Mouse (Mus musculus) hindbrain, embryonic 15.5 days (tissue): ENCODE measurements around the gene Acacb. TPM values are rescaled to one million over a fixed set of nuclear protein-coding genes. Genes with fewer than 3 reads are reported as not detected.

ENCODE experiments used
- ATAC-seq: fragments of 200-750 bp; cut with Nextera tagmentation; 2 replicates; pipeline ENCODE4 v1.8.0; 2017; ENCODE audit warnings: low read depth, moderate number of reproducible peaks, moderate TSS enrichment; ENCODE audit not compliant: low FRiP score
- H3K27ac ChIP-seq: fragments of 300-500 bp; sonication (generic); replicated peaks from 2 replicates; pipeline ENCODE4 v1.5.1; 2015; ENCODE audit warnings: mild to moderate bottlenecking, inconsistent platforms
- H3K27me3 ChIP-seq: fragments of 300-500 bp; sonication (generic); 2 replicates; pipeline ENCODE4 v1.6.1; 2015; ENCODE audit warnings: control low read depth, inconsistent platforms
- H3K36me3 ChIP-seq: fragments of 300-500 bp; sonication (generic); 2 replicates; pipeline ENCODE4 v1.6.1; 2015; ENCODE audit warnings: control low read depth, inconsistent platforms
- H3K4me1 ChIP-seq: fragments of 300-500 bp; sonication (generic); replicated peaks from 2 replicates; pipeline ENCODE4 v1.6.1; 2015; ENCODE audit warnings: control low read depth, inconsistent platforms
- H3K4me2 ChIP-seq: fragments of 300-500 bp; sonication (generic); 2 replicates; pipeline ENCODE4 v1.6.1; 2015; ENCODE audit warnings: moderate library complexity, mild to moderate bottlenecking, inconsistent platforms
- H3K4me3 ChIP-seq: fragments of 300-500 bp; sonication (generic); 2 replicates; pipeline ENCODE4 v1.5.1; 2015; ENCODE audit warnings: mild to moderate bottlenecking, inconsistent platforms
- H3K9ac ChIP-seq: fragments of 300-500 bp; sonication (generic); 2 replicates; pipeline ENCODE4 v1.6.1; 2015; ENCODE audit warnings: inconsistent platforms
- H3K9me3 ChIP-seq: fragments of 300-500 bp; sonication (generic); 2 replicates; pipeline ENCODE4 v1.6.1; 2016; ENCODE audit warnings: control low read depth, inconsistent platforms
- WGBS: fragments of 180-500 bp; shearing (Covaris S2); methylation state at CpG from one replicate; pipeline ENCODE4 v1.1.7; 2015; 5-methylcytosine and 5-hydroxymethylcytosine counted together
- polyA plus RNA-seq: library from polyadenylated mRNA; unstranded; fragments of >200 nt; fragmentation: Nextera tagmentation; extraction: Ambion mirVana; gene quantifications from 2 replicates; pipeline ENCODE4 v1.2.1, GENCODE M21; 2015

The Acacb gene
- polyA plus RNA-seq, 1 experiment from 2014 or later, result 4.4 TPM

DNA sequence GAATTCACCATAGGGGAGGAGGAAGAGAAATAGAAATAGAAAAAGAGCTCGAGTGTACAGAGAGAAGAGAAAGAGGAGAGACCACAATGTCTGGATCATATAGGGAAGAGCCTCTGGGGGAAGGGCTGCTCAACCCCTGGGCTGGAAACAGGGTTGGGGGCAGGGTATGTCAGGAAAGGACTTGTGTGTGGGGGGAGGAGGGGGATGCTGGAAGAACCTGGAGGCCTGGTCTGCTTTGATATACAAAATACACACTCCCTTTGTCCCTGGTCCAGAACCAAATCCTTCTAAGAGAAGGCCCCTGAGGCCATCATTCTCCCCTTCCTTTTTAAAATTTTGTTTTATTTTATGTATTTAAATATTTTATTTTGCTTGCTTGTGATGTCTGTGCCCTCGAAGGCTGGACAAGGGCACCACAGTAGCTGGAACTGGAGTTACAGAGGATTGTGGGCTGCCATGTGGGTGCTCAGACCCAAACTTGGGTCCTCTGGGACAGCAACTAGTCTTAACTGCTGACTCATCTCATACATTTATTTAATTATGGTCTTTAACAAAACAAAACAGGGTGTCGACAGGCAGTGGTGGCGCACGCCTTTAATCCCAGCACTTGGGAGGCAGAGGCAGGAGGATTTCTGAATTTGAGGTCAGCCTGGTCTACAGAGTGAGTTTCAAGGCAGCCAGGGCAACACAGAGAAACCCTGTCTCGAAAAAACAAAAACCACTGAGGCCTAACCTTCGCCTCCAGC, 19.7 kb upstream of the Acacb start:
- H3K27ac ChIP-seq, result peak overlapping the region; percentile 87; the same call in 1 of the 2 replicates
- no peaks in the 10 kb centered on the region for H3K9me3 ChIP-seq
- peak overlapping the region; percentile 80 for H3K4me3 ChIP-seq
- ATAC-seq, result no peak
- peaks cover 9% of the 10 kb centered on the region for H3K4me1 ChIP-seq
- peak overlapping the region; percentile 85; the same call in 1 of the 2 replicates for H3K9ac ChIP-seq
- no peaks in the 10 kb centered on the region for H3K27me3 ChIP-seq
- H3K4me2 ChIP-seq, result peak overlapping the region; percentile 95
- peaks cover 28% of the 10 kb centered on the region for H3K36me3 ChIP-seq
- 84% methylated on average over 7 of the region's 7 CpGs for WGBS

DNA sequence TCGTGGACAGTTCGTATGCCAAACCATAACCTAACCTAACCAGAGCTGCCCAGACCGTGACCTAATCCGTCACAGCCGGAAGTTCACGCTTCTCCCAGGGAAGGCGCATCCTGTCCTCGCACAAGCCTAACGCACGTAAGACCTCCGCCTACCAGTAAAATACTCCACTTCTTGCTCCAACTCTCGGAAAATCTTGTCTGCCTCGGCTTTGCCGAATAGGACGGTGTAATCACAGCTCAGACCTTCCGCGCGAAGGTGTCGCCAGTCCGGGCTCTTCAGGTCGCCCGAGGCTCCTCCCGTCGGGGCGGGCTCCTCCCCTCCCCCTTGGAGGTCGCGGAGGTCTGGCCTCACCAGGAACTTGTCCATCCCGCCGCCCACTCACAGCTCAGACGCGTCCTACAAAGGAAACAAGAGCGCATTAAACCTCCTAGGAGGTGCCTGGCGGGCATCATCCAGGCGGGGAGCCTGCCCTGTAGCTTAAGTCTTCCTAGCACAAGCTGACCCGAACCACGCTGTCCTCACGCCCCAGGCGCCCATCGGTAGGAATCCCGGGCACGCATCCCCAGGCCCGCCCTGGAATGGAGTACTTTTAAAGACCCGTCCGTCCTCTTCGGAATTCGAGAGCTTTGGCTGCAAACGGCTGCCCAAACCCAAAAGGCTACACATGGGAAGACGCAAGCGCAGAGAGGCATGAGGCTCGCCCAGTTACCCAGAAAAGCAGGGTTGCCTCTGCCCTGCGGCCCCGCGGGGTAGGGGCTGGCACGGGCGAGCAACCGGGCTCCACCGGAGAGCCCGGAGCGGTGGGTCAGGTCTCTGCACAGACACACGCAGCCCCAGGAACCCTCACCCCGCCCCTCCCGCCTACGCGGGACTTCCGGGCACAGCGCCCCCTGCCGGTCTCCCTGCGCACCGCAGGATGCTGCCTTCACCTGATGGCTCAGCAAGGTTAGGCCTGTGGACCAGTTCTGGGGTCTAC, 18.7 kb upstream of the Acacb start, which contains the start of gene Alkbh2:
Gene Alkbh2 (minus strand): TSS at position 845 of the 976 bp plus-strand sequence.
- peak within 1 kb of the TSS; percentile 95 for H3K4me2 ChIP-seq
- peaks cover 18% of the 10 kb centered on the region for H3K36me3 ChIP-seq
- ATAC-seq, result peak; percentile 17; the same call in 1 of the 2 replicates
- no peaks in the 10 kb centered on the region for H3K27me3 ChIP-seq
- peak within 1 kb of the TSS; percentile 80 for H3K4me3 ChIP-seq
- WGBS, result under 1% methylated on average over 68 of the region's 69 CpGs
- no peaks in the 10 kb centered on the region for H3K9me3 ChIP-seq
- H3K9ac ChIP-seq, result peak within 1 kb of the TSS; percentile 85
- H3K4me1 ChIP-seq, result peaks cover 16% of the 10 kb centered on the region
- peak within 1 kb of the TSS; percentile 87 for H3K27ac ChIP-seq

GRCm38 (mm10) chr5:114129550-114130210, 16.7 kb upstream of the Acacb start:
- ATAC-seq, result no peak
- WGBS, result 81% methylated on average over 15 of the region's 15 CpGs
- H3K27me3 ChIP-seq, result no peaks in the 10 kb centered on the region

DNA sequence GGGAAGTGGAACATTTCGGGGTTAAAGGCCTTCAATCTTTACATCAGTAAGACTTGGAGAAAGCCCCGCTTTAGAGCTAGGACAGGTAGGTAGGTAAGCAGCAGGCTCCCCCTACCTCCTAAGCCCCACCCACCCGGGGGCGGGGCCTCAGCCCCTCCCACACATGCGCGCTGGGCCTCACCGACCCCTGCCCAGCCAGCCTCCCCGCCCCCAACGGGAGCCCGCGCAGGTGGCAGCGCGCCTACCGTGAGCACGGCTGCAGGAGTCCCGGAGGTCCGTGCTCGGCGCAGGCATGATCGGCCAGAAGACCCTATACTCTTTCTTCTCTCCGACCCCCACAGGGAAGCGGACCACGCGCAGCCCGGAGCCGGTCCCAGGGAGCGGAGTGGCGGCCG, 16.1 kb upstream of the Acacb start, which contains the start of gene Ung:
Gene Ung (plus strand): TSS at position 176 of the 395 bp plus-strand sequence.
- peak within 1 kb of the TSS; percentile 93 for H3K4me2 ChIP-seq
- H3K27me3 ChIP-seq, result no peaks in the 10 kb centered on the region
- no peaks in the 10 kb centered on the region for H3K36me3 ChIP-seq
- peaks cover 16% of the 10 kb centered on the region for H3K4me1 ChIP-seq
- ATAC-seq, result peak; percentile 50
- 1% methylated on average over 25 of the region's 29 CpGs for WGBS
- H3K27ac ChIP-seq, result peak within 1 kb of the TSS; percentile 56
- no peaks in the 10 kb centered on the region for H3K9me3 ChIP-seq
- peak within 1 kb of the TSS; percentile 45 for H3K9ac ChIP-seq
- peak within 1 kb of the TSS; percentile 70 for H3K4me3 ChIP-seq

More at GRCm38 (mm10) chr5:114129550-114130210, 16.7 kb upstream of the Acacb start:
- Histone ChIP-seq H3K4me1 (peaks cover 16% of the 10 kb centered on the region), H3K27ac (no peak overlapping the region), H3K9ac (peak overlapping the region; percentile 41; the same call in 1 of the 2 replicates), H3K4me2 (peak overlapping the region; percentile 93), H3K4me3 (peak overlapping the region; percentile 70), H3K9me3 (no peaks in the 10 kb centered on the region), H3K36me3 (no peaks in the 10 kb centered on the region)

- H3K4me1 ChIP-seq, result peaks cover 16% of the 10 kb centered on the region
- H3K9me3 ChIP-seq, result no peaks in the 10 kb centered on the region
- peak overlapping the region; percentile 45 for H3K9ac ChIP-seq
- 0% methylated on average over 87 of the region's 87 CpGs for WGBS
- no peaks in the 10 kb centered on the region for H3K36me3 ChIP-seq
- ATAC-seq, result peak; percentile 98
- peak overlapping the region; percentile 56 for H3K27ac ChIP-seq
- no peaks in the 10 kb centered on the region for H3K27me3 ChIP-seq
- H3K4me3 ChIP-seq, result peak overlapping the region; percentile 70
- H3K4me2 ChIP-seq, result peak overlapping the region; percentile 93
Measured at GRCm38 (mm10) chr5:114130698-114131520, 15.4 kb upstream of the Acacb start.

DNA sequence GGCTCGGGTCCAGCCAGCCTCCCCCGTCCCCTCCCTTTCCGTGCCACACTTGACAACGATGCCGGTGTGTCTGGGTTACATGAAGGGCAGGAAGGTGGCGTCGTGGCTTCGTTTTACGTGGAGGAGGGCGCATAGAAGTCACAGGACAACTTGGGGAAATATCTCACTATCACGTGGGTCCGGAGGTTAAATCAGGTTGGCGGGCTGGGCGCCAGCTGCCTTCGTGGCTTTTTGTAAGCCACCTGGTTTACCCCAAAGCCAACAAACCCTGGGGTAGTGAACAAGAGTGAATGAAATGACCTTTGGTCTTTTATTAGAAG, 14.9 kb upstream of the Acacb start:
- H3K36me3 ChIP-seq, result no peaks in the 10 kb centered on the region
- peak overlapping the region; percentile 56 for H3K27ac ChIP-seq
- H3K4me2 ChIP-seq, result peak overlapping the region; percentile 93
- no peaks in the 10 kb centered on the region for H3K9me3 ChIP-seq
- H3K27me3 ChIP-seq, result no peaks in the 10 kb centered on the region
- peak overlapping the region; percentile 70 for H3K4me3 ChIP-seq
- peaks cover 16% of the 10 kb centered on the region for H3K4me1 ChIP-seq
- peak overlapping the region; percentile 45 for H3K9ac ChIP-seq
- WGBS, result 1% methylated on average over 15 of the region's 15 CpGs
- ATAC-seq, result no peak

GRCm38 (mm10) chr5:114132841-114133240, 13.5 kb upstream of the Acacb start:
- Histone ChIP-seq H3K9ac (no peak overlapping the region), H3K36me3 (no peaks in the 10 kb centered on the region), H3K4me2 (no peak overlapping the region), H3K27me3 (no peaks in the 10 kb centered on the region), H3K4me3 (no peak overlapping the region), H3K9me3 (no peaks in the 10 kb centered on the region), H3K4me1 (peaks cover 23% of the 10 kb centered on the region), H3K27ac (no peak overlapping the region)
- ATAC-seq, result no peak
- 83% methylated on average over 6 of the region's 6 CpGs for WGBS

GRCm38 (mm10) chr5:114134091-114134534, 12.2 kb upstream of the Acacb start:
- 70% methylated on average over 6 of the region's 6 CpGs for WGBS

GRCm38 (mm10) chr5:114135516-114135915, 10.8 kb upstream of the Acacb start:
- Histone ChIP-seq H3K27me3 (no peaks in the 10 kb centered on the region), H3K36me3 (no peaks in the 10 kb centered on the region), H3K4me3 (no peak overlapping the region), H3K9me3 (no peaks in the 10 kb centered on the region), H3K4me2 (no peak overlapping the region), H3K9ac (no peak overlapping the region), H3K4me1 (peaks cover 41% of the 10 kb centered on the region), H3K27ac (no peak overlapping the region)
- no peak for ATAC-seq
- 91% methylated on average over 10 of the region's 10 CpGs for WGBS

More at GRCm38 (mm10) chr5:114134091-114134534, 12.2 kb upstream of the Acacb start:
- Histone ChIP-seq H3K36me3 (no peaks in the 10 kb centered on the region), H3K27ac (no peak overlapping the region), H3K4me1 (peaks cover 35% of the 10 kb centered on the region), H3K27me3 (no peaks in the 10 kb centered on the region), H3K9ac (no peak overlapping the region), H3K9me3 (no peaks in the 10 kb centered on the region), H3K4me3 (no peak overlapping the region), H3K4me2 (no peak overlapping the region)
- no peak for ATAC-seq

GRCm38 (mm10) chr5:114137481-114138276, 8.7 kb upstream of the Acacb start:
- Histone ChIP-seq H3K36me3 (no peaks in the 10 kb centered on the region), H3K4me3 (no peak overlapping the region), H3K9ac (no peak overlapping the region), H3K9me3 (no peaks in the 10 kb centered on the region), H3K4me1 (peaks cover 29% of the 10 kb centered on the region), H3K27ac (peak overlapping the region; percentile 81; the same call in 1 of the 2 replicates), H3K4me2 (no peak overlapping the region), H3K27me3 (no peaks in the 10 kb centered on the region)
- WGBS, result 77% methylated on average over 15 of the region's 15 CpGs
- ATAC-seq, result no peak
